Mouse (Mus musculus) kidney, embryonic 16.5 days (tissue): ENCODE data around the gene Bsn. TPM values are rescaled to one million over a fixed set of nuclear protein-coding genes. Genes with fewer than 3 reads are reported as not detected.

Source experiments
- ATAC-seq: fragments of 200-750 bp; cut with Nextera tagmentation; 2 replicates; pipeline ENCODE4 v1.8.0; 2017; ENCODE audit warnings: moderate TSS enrichment; ENCODE audit not compliant: low FRiP score, low TSS enrichment
- H3K27ac ChIP-seq: fragments of 300-500 bp; sonication (generic); 2 replicates; pipeline ENCODE4 v1.5.1; 2014; ENCODE audit warnings: low read length
- H3K27me3 ChIP-seq: fragments of 300-500 bp; sonication (generic); 2 replicates; pipeline ENCODE4 v1.6.1; 2014; ENCODE audit warnings: low read length, control low read depth, mixed read lengths; ENCODE audit not compliant: insufficient read depth
- H3K36me3 ChIP-seq: fragments of 300-500 bp; sonication (generic); 2 replicates; pipeline ENCODE4 v1.6.1; 2014; ENCODE audit warnings: low read length, control low read depth, mixed read lengths; ENCODE audit not compliant: insufficient read depth
- H3K4me1 ChIP-seq: fragments of 300-500 bp; sonication (generic); 2 replicates; pipeline ENCODE4 v1.6.1; 2014; ENCODE audit warnings: low read length, control low read depth, mixed read lengths; ENCODE audit not compliant: insufficient read depth
- H3K4me2 ChIP-seq: fragments of 300-500 bp; sonication (generic); replicated peaks from 2 replicates; pipeline ENCODE4 v1.6.1; 2014; ENCODE audit warnings: low read depth, low read length
- H3K4me3 ChIP-seq: fragments of 300-500 bp; sonication (generic); 2 replicates; pipeline ENCODE4 v1.5.1; 2014; ENCODE audit warnings: mild to moderate bottlenecking, low read length
- H3K9ac ChIP-seq: fragments of 300-500 bp; sonication (generic); replicated peaks from 2 replicates; pipeline ENCODE4 v1.6.1; 2014; ENCODE audit warnings: low read length
- H3K9me3 ChIP-seq: fragments of 300-500 bp; sonication (generic); 2 replicates; pipeline ENCODE4 v1.6.1; 2016; ENCODE audit warnings: low read length, control low read depth
- WGBS: fragments of 180-500 bp; shearing (Covaris S2); extraction: QIAGEN DNeasy Blood & Tissue Kit; methylation state at CpG from one replicate; pipeline ENCODE4 v1.1.7; 2014; 5-methylcytosine and 5-hydroxymethylcytosine counted together
- polyA plus RNA-seq: library from polyadenylated mRNA; unstranded; fragments of >200 nt; fragmentation: Nextera tagmentation; extraction: Ambion mirVana; gene quantifications from 2 replicates; pipeline ENCODE4 v1.2.1, GENCODE M21; 2015

Bsn gene
- polyA plus RNA-seq, 1 experiment from 2014 or later, result 0.67 TPM

GRCm38 (mm10) chr9:108093586-108093985 lies 96.6 kb downstream of the Bsn start:
- peak overlapping the region; percentile 81 for H3K9ac ChIP-seq
- H3K9me3 ChIP-seq, result no peaks in the 10 kb centered on the region
- peaks cover 20% of the 10 kb centered on the region for H3K4me1 ChIP-seq
- ATAC-seq, result no peak
- peaks cover 33% of the 10 kb centered on the region for H3K36me3 ChIP-seq
- 57% methylated on average over 10 of the region's 10 CpGs for WGBS
- H3K4me3 ChIP-seq, result peak overlapping the region; percentile 71
- H3K4me2 ChIP-seq, result peak overlapping the region; percentile 79
- no peaks in the 10 kb centered on the region for H3K27me3 ChIP-seq
- peak overlapping the region; percentile 43; the same call in 1 of the 2 replicates for H3K27ac ChIP-seq

GRCm38 (mm10) chr9:108090611-108091120 lies 99.5 kb downstream of the Bsn start:
- peaks cover 13% of the 10 kb centered on the region for H3K4me1 ChIP-seq
- WGBS, result 92% methylated on average over 7 of the region's 7 CpGs
- H3K4me2 ChIP-seq, result no peak overlapping the region
- no peak for ATAC-seq
- no peak overlapping the region for H3K9ac ChIP-seq
- no peak overlapping the region for H3K4me3 ChIP-seq
- no peak overlapping the region for H3K27ac ChIP-seq
- no peaks in the 10 kb centered on the region for H3K9me3 ChIP-seq
- H3K36me3 ChIP-seq, result peaks cover 57% of the 10 kb centered on the region
- no peaks in the 10 kb centered on the region for H3K27me3 ChIP-seq

- Histone ChIP-seq H3K9me3 (no peaks in the 10 kb centered on the region), H3K27me3 (peaks cover 26% of the 10 kb centered on the region), H3K27ac (no peak overlapping the region), H3K4me1 (peaks cover 4% of the 10 kb centered on the region; the same call in 1 of the 2 replicates), H3K4me3 (no peak overlapping the region), H3K9ac (no peak overlapping the region), H3K36me3 (peaks cover 47% of the 10 kb centered on the region), H3K4me2 (no peak overlapping the region)
- WGBS, result 91% methylated on average over 4 of the region's 4 CpGs
- no peak for ATAC-seq
Measured at GRCm38 (mm10) chr9:108085261-108085660, 104.9 kb downstream of the Bsn start.

- H3K27me3 ChIP-seq, result peaks cover 26% of the 10 kb centered on the region
- H3K4me3 ChIP-seq, result no peak overlapping the region
- no peak for ATAC-seq
- peaks cover 35% of the 10 kb centered on the region for H3K36me3 ChIP-seq
- H3K4me2 ChIP-seq, result no peak overlapping the region
- WGBS, result 80% methylated on average over 6 of the region's 6 CpGs
- peaks cover 8% of the 10 kb centered on the region for H3K4me1 ChIP-seq
- no peaks in the 10 kb centered on the region for H3K9me3 ChIP-seq
- H3K9ac ChIP-seq, result no peak overlapping the region
- H3K27ac ChIP-seq, result no peak overlapping the region
Measured at GRCm38 (mm10) chr9:108083561-108083960, 106.6 kb downstream of the Bsn start.

- Histone ChIP-seq H3K4me3 (peak within 1 kb of the TSS; percentile 23), H3K4me2 (peak within 1 kb of the TSS; percentile 47), H3K27ac (no peak within 1 kb of the TSS), H3K9me3 (no peaks in the 10 kb centered on the region), H3K4me1 (peaks cover 14% of the 10 kb centered on the region), H3K36me3 (peaks cover 30% of the 10 kb centered on the region), H3K9ac (peak within 1 kb of the TSS; percentile 49), H3K27me3 (peaks cover 26% of the 10 kb centered on the region)
- WGBS, result 31% methylated on average over 12 of the region's 12 CpGs
- no peak for ATAC-seq
Measured at GRCm38 (mm10) chr9:108082988-108083431, 107.2 kb downstream of the Bsn start, which contains the start of gene Rnf123. TSS of gene Rnf123 (minus strand) at chr9:108083346.

- Histone ChIP-seq H3K27ac (no peak overlapping the region), H3K27me3 (peaks cover 26% of the 10 kb centered on the region), H3K9me3 (no peaks in the 10 kb centered on the region), H3K4me3 (peak overlapping the region; percentile 23), H3K36me3 (peaks cover 26% of the 10 kb centered on the region), H3K4me2 (peak overlapping the region; percentile 47), H3K4me1 (peaks cover 16% of the 10 kb centered on the region), H3K9ac (peak overlapping the region; percentile 49)
- WGBS, result 5% methylated on average over 19 of the region's 19 CpGs
- no peak for ATAC-seq
Measured at GRCm38 (mm10) chr9:108082549-108082948, 107.6 kb downstream of the Bsn start.

GRCm38 (mm10) chr9:108080168-108080567 lies 110.0 kb downstream of the Bsn start, which contains the start of gene Mst1:
TSS of gene Mst1 (plus strand) at chr9:108080436.
- peaks cover 26% of the 10 kb centered on the region for H3K27me3 ChIP-seq
- WGBS, result 82% methylated on average over 5 of the region's 5 CpGs

GRCm38 (mm10) chr9:108073141-108073930 lies 116.8 kb downstream of the Bsn start:
- no peak overlapping the region for H3K4me2 ChIP-seq
- H3K9ac ChIP-seq, result 0 out of 2 replicates have a peak overlapping the region, but pooled peaks have one; percentile 4
- 49% methylated on average over 7 of the region's 7 CpGs for WGBS
- H3K27me3 ChIP-seq, result no peaks in the 10 kb centered on the region
- H3K4me1 ChIP-seq, result peaks cover 5% of the 10 kb centered on the region
- peaks cover 14% of the 10 kb centered on the region for H3K36me3 ChIP-seq
- no peaks in the 10 kb centered on the region for H3K9me3 ChIP-seq
- H3K27ac ChIP-seq, result no peak overlapping the region
- no peak for ATAC-seq
- no peak overlapping the region for H3K4me3 ChIP-seq

More at GRCm38 (mm10) chr9:108080168-108080567, 110.0 kb downstream of the Bsn start, which contains the start of gene Mst1:
- no peak for ATAC-seq
- H3K9ac ChIP-seq, result peak within 1 kb of the TSS; percentile 90
- H3K4me3 ChIP-seq, result peak within 1 kb of the TSS; percentile 78
- no peak within 1 kb of the TSS for H3K27ac ChIP-seq
- no peaks in the 10 kb centered on the region for H3K9me3 ChIP-seq
- H3K4me1 ChIP-seq, result peaks cover 16% of the 10 kb centered on the region
- peaks cover 6% of the 10 kb centered on the region for H3K36me3 ChIP-seq
- peak within 1 kb of the TSS; percentile 78 for H3K4me2 ChIP-seq

GRCm38 (mm10) chr9:108072481-108072924 lies 117.7 kb downstream of the Bsn start:
- no peak overlapping the region for H3K9ac ChIP-seq
- no peaks in the 10 kb centered on the region for H3K4me1 ChIP-seq
- no peaks in the 10 kb centered on the region for H3K9me3 ChIP-seq
- H3K27me3 ChIP-seq, result no peaks in the 10 kb centered on the region
- no peak overlapping the region for H3K4me3 ChIP-seq
- H3K36me3 ChIP-seq, result peaks cover 14% of the 10 kb centered on the region
- H3K4me2 ChIP-seq, result no peak overlapping the region
- ATAC-seq, result no peak
- WGBS, result 74% methylated on average over 9 of the region's 9 CpGs
- no peak overlapping the region for H3K27ac ChIP-seq

- H3K27ac ChIP-seq, result no peak overlapping the region
- no peaks in the 10 kb centered on the region for H3K27me3 ChIP-seq
- H3K9ac ChIP-seq, result no peak overlapping the region
- H3K9me3 ChIP-seq, result no peaks in the 10 kb centered on the region
- no peak overlapping the region for H3K4me2 ChIP-seq
- no peak overlapping the region for H3K4me3 ChIP-seq
- no peak for ATAC-seq
- no peaks in the 10 kb centered on the region for H3K4me1 ChIP-seq
- WGBS, result 91% methylated on average over 4 of the region's 4 CpGs
- peaks cover 14% of the 10 kb centered on the region for H3K36me3 ChIP-seq
Measured at GRCm38 (mm10) chr9:108071801-108072200, 118.4 kb downstream of the Bsn start.
